Mouse (Mus musculus) Patski (cell line): Measurements from ENCODE around the gene Tmem51. TPM values are rescaled to one million over a fixed set of nuclear protein-coding genes. Genes with fewer than 3 reads are reported as not detected.

ENCODE experiments used
- ATAC-seq: fragments of 100-300 bp; one replicate; pipeline ENCODE4 v1.8.0; 2021
- CTCF ChIA-PET: fragments of 350-600 bp; sonication (Branson Sonifier 250); formaldehyde crosslinking; loops from one replicate; lab custom pipeline; 2022; ENCODE audit warnings: inconsistent platforms; lab: Charles Lee
- POLR2A ChIA-PET: fragments of 350-600 bp; sonication (Branson Sonifier 250); formaldehyde crosslinking; loops from one replicate; lab custom pipeline; 2022; ENCODE audit warnings: antibody characterized with exemption, inconsistent platforms; lab: Charles Lee
- DNase-seq: peaks from one replicate; pipeline ENCODE4 v3.0.0-alpha.2; 2011; ENCODE audit warnings: low read depth, low spot score
- H3K27me3 ChIP-seq: fragments of 371-371 bp; one replicate; pipeline ENCODE4 v1.5.1; 2021
- CTCF ChIP-seq: fragments of 100-300 bp; IDR thresholded peaks from one replicate; pipeline ENCODE4 v1.5.1; 2021
- in situ Hi-C: fragments of 300-500 bp; cut with MboI; formaldehyde crosslinking; loops from 3 replicates; pipeline ENCODE4 v1.11.1; 2018; ENCODE audit warnings: low pct_unique_long_range_greater_than_20kb, mixed read lengths
- polyA plus RNA-seq: library from polyadenylated mRNA; unstranded; gene quantifications from one replicate; pipeline ENCODE4 v1.2.3, GENCODE M21; 2021

Gene Tmem51
- polyA plus RNA-seq, 1 experiment from 2014 or later = 10.3 TPM

GRCm38 (mm10) chr4:142049963-142050362, 34.1 kb downstream of the Tmem51 start:
- ChIA-PET CTCF (interaction anchor here (1.0 to 1.2 kb wide), 2 partner anchors 9 to 75 kb away, joined by 3 read pairs; no protein-coding TSS in a partner anchor), POLR2A (no interaction called here)
- in situ Hi-C loops = no loop called here
- DNase-seq = no peak
- no peaks in the 10 kb centered on the region for H3K27me3 ChIP-seq
- TF ChIP-seq CTCF = no peak
- ATAC-seq = no peak

- no peak for ATAC-seq
Measured at GRCm38 (mm10) chr4:142048391-142048790, 35.7 kb downstream of the Tmem51 start.

GRCm38 (mm10) chr4:142047005-142047404, 37.1 kb downstream of the Tmem51 start:
- in situ Hi-C loops = no loop called here
- TF ChIP-seq CTCF = no peak
- CTCF ChIA-PET = no interaction called here
- POLR2A ChIA-PET = no interaction called here
- peak; percentile 68 for DNase-seq
- peak; percentile 86 for ATAC-seq
- H3K27me3 ChIP-seq = no peaks in the 10 kb centered on the region

More at GRCm38 (mm10) chr4:142048391-142048790, 35.7 kb downstream of the Tmem51 start:
- H3K27me3 ChIP-seq = no peaks in the 10 kb centered on the region
- ChIA-PET POLR2A (no interaction called here), CTCF (no interaction called here)
- in situ Hi-C loops = no loop called here
- no peak for TF ChIP-seq CTCF
- DNase-seq = peak; percentile 9

- in situ Hi-C loops = no loop called here
- ATAC-seq = no peak
- ChIA-PET CTCF (no interaction called here), POLR2A (interaction anchor here (0.5 kb wide), 1 partner anchor 11 kb away, joined by 4 read pairs; no protein-coding TSS in a partner anchor)
- no peaks in the 10 kb centered on the region for H3K27me3 ChIP-seq
- DNase-seq = peak; percentile 6
- no peak for TF ChIP-seq CTCF
Measured at GRCm38 (mm10) chr4:142046496-142046895, 37.6 kb downstream of the Tmem51 start.

GRCm38 (mm10) chr4:142045595-142046163, 38.4 kb downstream of the Tmem51 start:
- H3K27me3 ChIP-seq = no peaks in the 10 kb centered on the region
- POLR2A ChIA-PET = interaction anchor here (0.5 kb wide), 1 partner anchor 11 kb away, joined by 4 read pairs; no protein-coding TSS in a partner anchor
- CTCF ChIA-PET = no interaction called here
- ATAC-seq = no peak
- in situ Hi-C loops = no loop called here
- TF ChIP-seq CTCF = no peak
- no peak for DNase-seq

- ATAC-seq (no peak), DNase-seq (no peak)
- no peaks in the 10 kb centered on the region for H3K27me3 ChIP-seq
- TF ChIP-seq CTCF = no peak
- in situ Hi-C loops = no loop called here
- CTCF ChIA-PET = no interaction called here
- POLR2A ChIA-PET = no interaction called here
Measured at GRCm38 (mm10) chr4:142044452-142044851, 39.7 kb downstream of the Tmem51 start.

- no peak for TF ChIP-seq CTCF
- no peaks in the 10 kb centered on the region for H3K27me3 ChIP-seq
- in situ Hi-C loops = no loop called here
- ATAC-seq = no peak
- ChIA-PET CTCF (no interaction called here), POLR2A (interaction anchor here (0.7 kb wide), 1 partner anchor 124 kb away, joined by 3 read pairs; no protein-coding TSS in a partner anchor)
- DNase-seq = no peak
Measured at GRCm38 (mm10) chr4:142039662-142040353, 44.3 kb downstream of the Tmem51 start.

- in situ Hi-C loops = no loop called here
- DNase-seq (no peak), ATAC-seq (no peak)
- no peak for TF ChIP-seq CTCF
- CTCF ChIA-PET = no interaction called here
- no peaks in the 10 kb centered on the region for H3K27me3 ChIP-seq
- POLR2A ChIA-PET = no interaction called here
Measured at GRCm38 (mm10) chr4:142037897-142038296, 46.2 kb downstream of the Tmem51 start.

GRCm38 (mm10) chr4:142028533-142028932, 55.6 kb downstream of the Tmem51 start:
- no peaks in the 10 kb centered on the region for H3K27me3 ChIP-seq
- POLR2A ChIA-PET = no interaction called here
- in situ Hi-C loops = no loop called here
- DNase-seq = no peak
- CTCF ChIA-PET = no interaction called here
- no peak for ATAC-seq
- no peak for TF ChIP-seq CTCF

GRCm38 (mm10) chr4:142026965-142027364, 57.1 kb downstream of the Tmem51 start:
- ChIA-PET CTCF (no interaction called here), POLR2A (interaction anchor here (0.6 kb wide), 1 partner anchor 51 kb away, joined by 5 read pairs; no protein-coding TSS in a partner anchor)
- in situ Hi-C loops = no loop called here
- H3K27me3 ChIP-seq = no peaks in the 10 kb centered on the region
- TF ChIP-seq CTCF = no peak
- no peak for DNase-seq
- ATAC-seq = no peak

GRCm38 (mm10) chr4:142024536-142024935, 59.6 kb downstream of the Tmem51 start:
- in situ Hi-C loops = no loop called here
- no peaks in the 10 kb centered on the region for H3K27me3 ChIP-seq
- no peak for TF ChIP-seq CTCF
- ChIA-PET POLR2A (no interaction called here), CTCF (no interaction called here)
- ATAC-seq (no peak), DNase-seq (no peak)
